Mouse (Mus musculus) lung, embryonic 15.5 days (tissue): ENCODE measurements around the gene Tcp11. TPM values are rescaled to one million over a fixed set of nuclear protein-coding genes. Genes with fewer than 3 reads are reported as not detected.

Experiments
- ATAC-seq: fragments of 200-750 bp; cut with Nextera tagmentation; 2 replicates; pipeline ENCODE4 v1.8.0; 2017; ENCODE audit warnings: moderate number of reproducible peaks, borderline replicate concordance; ENCODE audit not compliant: low FRiP score, low TSS enrichment; ENCODE audit errors: extremely low read depth
- H3K27ac ChIP-seq: fragments of 300-500 bp; sonication (generic); 2 replicates; pipeline ENCODE4 v1.5.1; 2015; ENCODE audit warnings: moderate library complexity, mild to moderate bottlenecking, inconsistent platforms
- H3K27me3 ChIP-seq: fragments of 300-500 bp; sonication (generic); 2 replicates; pipeline ENCODE4 v1.6.1; 2015; ENCODE audit warnings: inconsistent platforms
- H3K36me3 ChIP-seq: fragments of 300-500 bp; sonication (generic); 2 replicates; pipeline ENCODE4 v1.6.1; 2015; ENCODE audit warnings: inconsistent platforms
- H3K4me1 ChIP-seq: fragments of 300-500 bp; sonication (generic); 2 replicates; pipeline ENCODE4 v1.6.1; 2015; ENCODE audit warnings: inconsistent platforms
- H3K4me2 ChIP-seq: fragments of 300-500 bp; sonication (generic); 2 replicates; pipeline ENCODE4 v1.6.1; 2015; ENCODE audit warnings: inconsistent platforms, mild to moderate bottlenecking, moderate library complexity
- H3K4me3 ChIP-seq: fragments of 300-500 bp; sonication (generic); 2 replicates; pipeline ENCODE4 v1.5.1; 2015; ENCODE audit warnings: mild to moderate bottlenecking, inconsistent platforms
- H3K9ac ChIP-seq: fragments of 300-500 bp; sonication (generic); 2 replicates; pipeline ENCODE4 v1.6.1; 2015; ENCODE audit warnings: inconsistent platforms
- H3K9me3 ChIP-seq: fragments of 300-500 bp; sonication (generic); 2 replicates; pipeline ENCODE4 v1.6.1; 2016; ENCODE audit warnings: inconsistent platforms
- WGBS: fragments of 180-500 bp; shearing (Covaris S2); methylation state at CpG from one replicate; pipeline ENCODE4 v1.1.7; 2015; 5-methylcytosine and 5-hydroxymethylcytosine counted together
- polyA plus RNA-seq: library from polyadenylated mRNA; unstranded; fragments of >200 nt; fragmentation: Nextera tagmentation; extraction: Ambion mirVana; gene quantifications from 2 replicates; pipeline ENCODE4 v1.2.1, GENCODE M21; 2015

Gene Tcp11
- polyA plus RNA-seq, 1 experiment from 2014 or later = 3.9 TPM

- Histone ChIP-seq H3K4me3 (no peak overlapping the region), H3K36me3 (no peaks in the 10 kb centered on the region), H3K27me3 (no peaks in the 10 kb centered on the region), H3K4me1 (peaks cover 90% of the 10 kb centered on the region), H3K27ac (peak overlapping the region; percentile 96), H3K9me3 (no peaks in the 10 kb centered on the region), H3K9ac (no peak overlapping the region), H3K4me2 (no peak overlapping the region)
- WGBS = 78% methylated on average over 22 of the region's 22 CpGs
- no peak for ATAC-seq
Measured at GRCm38 (mm10) chr17:28022854-28023655, 57.4 kb downstream of the Tcp11 start.

- no peak overlapping the region for H3K4me2 ChIP-seq
- no peaks in the 10 kb centered on the region for H3K36me3 ChIP-seq
- WGBS = 54% methylated on average over 10 of the region's 10 CpGs
- H3K4me1 ChIP-seq = peaks cover 91% of the 10 kb centered on the region
- no peak overlapping the region for H3K4me3 ChIP-seq
- H3K27ac ChIP-seq = peak overlapping the region; percentile 96
- ATAC-seq = no peak
- no peaks in the 10 kb centered on the region for H3K27me3 ChIP-seq
- no peak overlapping the region for H3K9ac ChIP-seq
- H3K9me3 ChIP-seq = no peaks in the 10 kb centered on the region
Measured at GRCm38 (mm10) chr17:28021911-28022310, 58.5 kb downstream of the Tcp11 start.

- ATAC-seq = no peak
- Histone ChIP-seq H3K4me1 (peaks cover 87% of the 10 kb centered on the region), H3K36me3 (no peaks in the 10 kb centered on the region), H3K27me3 (no peaks in the 10 kb centered on the region), H3K9ac (no peak overlapping the region), H3K9me3 (no peaks in the 10 kb centered on the region), H3K27ac (peak overlapping the region; percentile 13; the same call in 1 of the 2 replicates), H3K4me2 (no peak overlapping the region), H3K4me3 (no peak overlapping the region)
- whole genome bisulfite sequencing = 67% methylated on average over 21 of the region's 21 CpGs
Measured at GRCm38 (mm10) chr17:28019785-28020696, 60.4 kb downstream of the Tcp11 start.

- Histone ChIP-seq H3K9ac (no peak overlapping the region), H3K4me2 (no peak overlapping the region), H3K4me3 (no peak overlapping the region), H3K9me3 (no peaks in the 10 kb centered on the region), H3K36me3 (no peaks in the 10 kb centered on the region), H3K4me1 (peaks cover 87% of the 10 kb centered on the region), H3K27ac (no peak overlapping the region), H3K27me3 (no peaks in the 10 kb centered on the region)
- 54% methylated on average over 11 of the region's 11 CpGs for WGBS
- no peak for ATAC-seq
Measured at GRCm38 (mm10) chr17:28018776-28019175, 61.7 kb downstream of the Tcp11 start.

GRCm38 (mm10) chr17:28018344-28018743, 62.1 kb downstream of the Tcp11 start:
- Histone ChIP-seq H3K9me3 (no peaks in the 10 kb centered on the region), H3K4me2 (no peak overlapping the region), H3K4me1 (peaks cover 87% of the 10 kb centered on the region), H3K27me3 (no peaks in the 10 kb centered on the region), H3K9ac (no peak overlapping the region), H3K27ac (no peak overlapping the region), H3K4me3 (no peak overlapping the region), H3K36me3 (no peaks in the 10 kb centered on the region)
- ATAC-seq = no peak
- WGBS = 71% methylated on average over 6 of the region's 6 CpGs

Other genes starting within 250 kb of the Tcp11 start
- gene Snrpc, start 242.5 kb downstream of the Tcp11 start, polyA plus RNA-seq = 320 and 343 TPM in 2 replicates
- 3.5 and 4.8 TPM in 2 replicates for gene Uhrf1bp1, start 224.2 kb downstream of the Tcp11 start, polyA plus RNA-seq
- 17.1 and 19.3 TPM in 2 replicates for gene Anks1, start 171.3 kb downstream of the Tcp11 start, polyA plus RNA-seq
- gene Taf11, start 170.8 kb downstream of the Tcp11 start, polyA plus RNA-seq = 68.6 and 73.5 TPM in 2 replicates
- gene Scube3, start 61.5 kb upstream of the Tcp11 start, polyA plus RNA-seq = 1.7 and 1.8 TPM in 2 replicates
- 39.1 and 41.8 TPM in 2 replicates for gene Zfp523, start 96.5 kb upstream of the Tcp11 start, polyA plus RNA-seq
- 4.5 and 7.8 TPM in 2 replicates for gene Def6, start 127.1 kb upstream of the Tcp11 start, polyA plus RNA-seq
- gene Ppard, start 152.1 kb upstream of the Tcp11 start, polyA plus RNA-seq = 2.1 and 2.9 TPM in 2 replicates
- 32.8 and 33.3 TPM in 2 replicates for gene Fance, start 232.9 kb upstream of the Tcp11 start, polyA plus RNA-seq
- gene Rpl10a, start 247.8 kb upstream of the Tcp11 start, polyA plus RNA-seq = 606 and 658 TPM in 2 replicates